Mouse (Mus musculus) liver, embryonic 14.5 days (tissue): ENCODE measurements around the gene Acer2. TPM values are rescaled to one million over a fixed set of nuclear protein-coding genes. Genes with fewer than 3 reads are reported as not detected.

ENCODE experiments used
- ATAC-seq: fragments of 200-750 bp; cut with Nextera tagmentation; 2 replicates; pipeline ENCODE4 v1.8.0; 2017; ENCODE audit warnings: moderate number of reproducible peaks, mild to moderate bottlenecking, moderate library complexity; ENCODE audit not compliant: insufficient read depth
- DNase-seq, 3 experiments: peaks; one replicate each; pipeline ENCODE4 v3.0.0-alpha.2; 2012 to 2013; ENCODE audit warnings: low read depth in 3 of 3, low spot score in 3 of 3
- H3K27ac ChIP-seq: fragments of 300-500 bp; sonication (generic); 2 replicates; pipeline ENCODE4 v1.5.1; 2014; ENCODE audit warnings: moderate library complexity, mild to moderate bottlenecking, control low read depth, inconsistent platforms
- H3K27me3 ChIP-seq: fragments of 300-500 bp; sonication (generic); 2 replicates; pipeline ENCODE4 v1.6.1; 2014; ENCODE audit warnings: mild to moderate bottlenecking, low read length, moderate library complexity; ENCODE audit not compliant: control insufficient read depth, insufficient read depth
- H3K36me3 ChIP-seq: fragments of 300-500 bp; sonication (generic); replicated peaks from 2 replicates; pipeline ENCODE4 v1.6.1; 2014; ENCODE audit warnings: low read depth; ENCODE audit not compliant: control insufficient read depth, insufficient read depth
- H3K4me1 ChIP-seq, 2 experiments: fragments of 200-500 bp in 1 of 2; fragments of 300-500 bp in 1 of 2; sonication (generic) in 1 of 2; replicated peaks; 2 replicates each; pipeline ENCODE4 v1.6.1; 2012 to 2014; ENCODE audit warnings: antibody characterized with exemption in 1 of 2, inconsistent platforms in 1 of 2, low read length in 1 of 2; ENCODE audit not compliant: control insufficient read depth in 2 of 2, insufficient read depth in 2 of 2
- H3K4me2 ChIP-seq: fragments of 300-500 bp; sonication (generic); 2 replicates; pipeline ENCODE4 v1.6.1; 2014; ENCODE audit warnings: low read depth, mild to moderate bottlenecking, control low read depth, moderate library complexity
- H3K4me3 ChIP-seq, 2 experiments: fragments of 200-500 bp in 1 of 2; fragments of 300-500 bp in 1 of 2; sonication (generic) in 1 of 2; 2 replicates each; pipeline ENCODE4 v1.5.1; 2012 to 2014; ENCODE audit warnings: low read depth in 2 of 2, low read length in 2 of 2, mild to moderate bottlenecking in 2 of 2, control low read depth in 1 of 2, inconsistent platforms in 1 of 2, moderate library complexity in 1 of 2; ENCODE audit not compliant: insufficient read depth in 1 of 2
- H3K9ac ChIP-seq: fragments of 300-500 bp; sonication (generic); replicated peaks from 2 replicates; pipeline ENCODE4 v1.6.1; 2014; ENCODE audit warnings: mild to moderate bottlenecking, control low read depth, moderate library complexity
- H3K9me3 ChIP-seq: fragments of 300-500 bp; sonication (generic); 2 replicates; pipeline ENCODE4 v1.6.1; 2016; ENCODE audit warnings: low read length, mixed read lengths; ENCODE audit not compliant: control insufficient read depth
- CTCF ChIP-seq: IDR thresholded peaks from 2 replicates; pipeline ENCODE4 v1.5.1; 2016; ENCODE audit warnings: antibody characterized with exemption, low read depth, control low read depth
- EP300 ChIP-seq: IDR thresholded peaks from 2 replicates; pipeline ENCODE4 v1.6.1; 2016; ENCODE audit warnings: antibody characterized with exemption, low read depth
- WGBS: fragments of 180-500 bp; shearing (Covaris S2); extraction: QIAGEN DNeasy Blood & Tissue Kit; methylation state at CpG from one replicate; pipeline ENCODE4 v1.1.7; 2014; ENCODE audit not compliant: insufficient replicate concordance; 5-methylcytosine and 5-hydroxymethylcytosine counted together
- polyA plus RNA-seq, 2 experiments: library from polyadenylated mRNA; depleted of rRNA in 1 of 2; stranded (reverse) in 1 of 2; unstranded in 1 of 2; fragments of >200 nt; fragmentation: Nextera tagmentation in 1 of 2; extraction: Ambion mirVana in 1 of 2; gene quantifications; 2 replicates each; pipeline versions ENCODE4 v1.2.1 to v1.2.3; 2012 to 2014

Gene Acer2
- polyA plus RNA-seq, 2 experiments: 2.6 to 4.5 TPM

DNA sequence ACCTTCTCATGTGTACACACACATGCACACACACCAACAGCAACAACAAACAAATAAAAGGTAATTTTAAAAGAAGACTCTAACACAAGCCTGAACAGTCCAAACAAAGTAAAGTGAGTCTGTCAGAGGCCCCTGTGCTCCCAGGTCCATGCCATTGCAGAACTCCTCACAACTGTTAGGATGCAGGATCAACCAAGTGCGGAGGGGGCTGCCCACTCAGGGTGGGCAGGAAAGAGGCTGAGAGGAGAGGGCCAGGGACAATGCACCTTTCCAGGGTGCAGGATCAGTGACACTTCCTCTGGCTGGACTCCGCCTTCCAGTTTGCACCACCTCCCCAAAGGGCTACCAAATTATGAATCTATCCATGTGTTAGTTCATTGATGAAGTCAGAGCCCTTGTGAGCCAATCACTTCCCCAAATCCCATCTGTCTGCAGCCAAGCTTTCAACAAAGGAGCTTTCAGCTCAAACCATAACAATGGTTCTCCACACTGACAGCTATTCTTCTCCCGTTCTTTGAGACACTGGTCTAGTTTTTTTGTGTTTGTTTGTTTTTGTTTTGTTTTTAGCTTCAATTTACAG lies 49.4 kb downstream of the Acer2 start:
- TF ChIP-seq CTCF (no peak), EP300 (no peak)
- H3K4me2 ChIP-seq: no peak overlapping the region
- no peak overlapping the region for H3K4me3 ChIP-seq
- WGBS: 62% methylated on average over 3 of the region's 3 CpGs
- ATAC-seq (no peak), DNase-seq (no peak)
- H3K27me3 ChIP-seq: no peaks in the 10 kb centered on the region
- H3K9ac ChIP-seq: no peak overlapping the region
- no peak overlapping the region for H3K27ac ChIP-seq
- H3K36me3 ChIP-seq: no peaks in the 10 kb centered on the region
- H3K4me1 ChIP-seq: no peaks in the 10 kb centered on the region
- H3K9me3 ChIP-seq: no peaks in the 10 kb centered on the region

DNA sequence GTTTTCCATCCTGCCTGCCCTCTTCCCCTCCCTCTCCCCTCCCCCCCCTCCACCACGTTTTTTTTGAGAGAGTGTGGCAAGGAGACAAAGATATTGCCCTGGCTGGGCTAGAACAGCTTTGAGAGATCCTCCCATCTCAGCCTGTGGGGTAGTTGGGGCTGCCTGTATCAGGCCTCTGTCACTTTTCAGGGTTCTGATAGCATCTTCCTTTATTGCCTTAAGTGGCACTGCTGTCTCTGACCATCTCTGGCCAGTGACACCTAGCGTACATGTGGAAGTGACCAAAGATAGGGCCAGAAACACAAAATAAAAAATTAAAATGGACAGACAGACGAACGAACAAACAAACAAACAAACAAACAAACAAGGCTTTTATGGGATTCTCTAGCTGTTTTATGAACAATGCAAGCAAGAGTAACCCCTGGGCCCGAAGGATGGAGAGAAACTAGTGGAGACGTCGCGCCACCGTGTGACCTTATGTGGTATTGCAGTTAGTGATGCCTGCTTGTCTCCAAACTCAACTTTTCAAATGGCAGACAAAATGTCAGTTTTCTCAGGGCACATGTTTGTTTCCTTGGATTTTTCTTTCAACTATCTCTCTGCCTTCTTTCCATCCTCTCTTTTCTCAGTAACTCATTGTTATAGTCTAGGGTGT lies 50.7 kb downstream of the Acer2 start:
- 12% methylated on average over 9 of the region's 9 CpGs for WGBS
- H3K4me1 ChIP-seq: no peaks in the 10 kb centered on the region
- TF ChIP-seq CTCF: peak; percentile 84
- no peak for TF ChIP-seq EP300
- no peak overlapping the region for H3K27ac ChIP-seq
- H3K27me3 ChIP-seq: no peaks in the 10 kb centered on the region
- H3K9ac ChIP-seq: no peak overlapping the region
- H3K36me3 ChIP-seq: no peaks in the 10 kb centered on the region
- DNase-seq (peak in 1 of 3 experiments; percentile 37), ATAC-seq (no peak)
- no peak overlapping the region for H3K4me2 ChIP-seq
- H3K9me3 ChIP-seq: no peaks in the 10 kb centered on the region
- H3K4me3 ChIP-seq: no peak overlapping the region

DNA sequence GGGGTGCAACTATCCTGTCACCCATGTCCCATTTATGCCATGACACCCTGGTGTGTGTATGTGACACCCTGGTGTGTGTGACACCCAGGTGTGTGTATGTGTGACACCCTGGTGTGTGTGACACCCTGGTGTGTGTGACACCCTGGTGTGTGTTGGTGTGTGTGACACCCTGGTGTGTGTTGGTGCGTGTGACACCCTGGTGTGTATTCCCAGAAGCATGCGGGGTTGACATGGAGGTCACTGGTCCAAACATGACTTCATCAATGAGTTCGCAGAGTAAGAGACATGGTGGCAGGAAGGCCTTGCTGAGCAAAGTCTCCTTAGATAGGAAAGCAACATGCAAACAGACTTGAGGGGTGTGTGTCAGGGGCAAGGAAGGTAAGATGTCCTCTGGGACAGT lies 52.8 kb downstream of the Acer2 start:
- no peaks in the 10 kb centered on the region for H3K9me3 ChIP-seq
- H3K4me3 ChIP-seq: no peak overlapping the region
- H3K4me1 ChIP-seq: no peaks in the 10 kb centered on the region
- H3K4me2 ChIP-seq: no peak overlapping the region
- no peak overlapping the region for H3K9ac ChIP-seq
- DNase-seq: no peak
- no peak for ATAC-seq
- no peak overlapping the region for H3K27ac ChIP-seq
- TF ChIP-seq CTCF (no peak), EP300 (no peak)
- no peaks in the 10 kb centered on the region for H3K27me3 ChIP-seq
- WGBS: 58% methylated on average over 3 of the region's 3 CpGs
- no peaks in the 10 kb centered on the region for H3K36me3 ChIP-seq

DNA sequence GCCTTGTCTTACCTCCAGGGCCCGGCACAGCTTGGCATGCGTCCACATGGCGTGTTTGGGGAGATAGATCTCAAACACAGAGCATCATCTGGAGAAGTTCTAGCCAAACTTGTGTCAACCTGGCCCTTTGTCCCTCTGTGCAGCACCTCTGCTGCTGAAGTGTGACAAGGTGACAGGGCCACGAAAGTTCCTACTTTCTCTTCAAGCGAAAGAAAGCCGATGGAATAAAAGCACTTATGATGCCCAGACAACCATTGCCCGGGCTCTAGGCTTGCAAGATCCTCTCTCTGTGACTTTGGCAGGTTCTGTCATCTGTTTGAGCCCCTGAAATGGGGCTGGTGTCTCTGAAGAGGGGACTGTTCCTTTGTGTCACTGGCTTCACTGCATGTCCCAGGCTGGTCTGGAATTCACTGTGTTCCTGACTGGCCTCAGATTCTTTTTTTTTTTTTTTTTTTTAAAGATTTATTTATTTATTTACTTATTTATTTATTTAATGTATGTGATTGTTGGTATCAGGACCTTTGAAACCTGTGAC lies 56.0 kb downstream of the Acer2 start:
- peak overlapping the region; percentile 58 for H3K4me2 ChIP-seq
- WGBS: 72% methylated on average over 7 of the region's 7 CpGs
- TF ChIP-seq CTCF: no peak
- no peaks in the 10 kb centered on the region for H3K9me3 ChIP-seq
- H3K27ac ChIP-seq: no peak overlapping the region
- H3K9ac ChIP-seq: no peak overlapping the region
- peak overlapping the region in 1 of 2 experiments; percentile 38; a peak in 2 of 4 replicates for H3K4me3 ChIP-seq
- ATAC-seq: no peak
- no peaks in the 10 kb centered on the region for H3K27me3 ChIP-seq
- no peaks in the 10 kb centered on the region for H3K36me3 ChIP-seq
- H3K4me1 ChIP-seq: no peaks in the 10 kb centered on the region
- DNase-seq: no peak

DNA sequence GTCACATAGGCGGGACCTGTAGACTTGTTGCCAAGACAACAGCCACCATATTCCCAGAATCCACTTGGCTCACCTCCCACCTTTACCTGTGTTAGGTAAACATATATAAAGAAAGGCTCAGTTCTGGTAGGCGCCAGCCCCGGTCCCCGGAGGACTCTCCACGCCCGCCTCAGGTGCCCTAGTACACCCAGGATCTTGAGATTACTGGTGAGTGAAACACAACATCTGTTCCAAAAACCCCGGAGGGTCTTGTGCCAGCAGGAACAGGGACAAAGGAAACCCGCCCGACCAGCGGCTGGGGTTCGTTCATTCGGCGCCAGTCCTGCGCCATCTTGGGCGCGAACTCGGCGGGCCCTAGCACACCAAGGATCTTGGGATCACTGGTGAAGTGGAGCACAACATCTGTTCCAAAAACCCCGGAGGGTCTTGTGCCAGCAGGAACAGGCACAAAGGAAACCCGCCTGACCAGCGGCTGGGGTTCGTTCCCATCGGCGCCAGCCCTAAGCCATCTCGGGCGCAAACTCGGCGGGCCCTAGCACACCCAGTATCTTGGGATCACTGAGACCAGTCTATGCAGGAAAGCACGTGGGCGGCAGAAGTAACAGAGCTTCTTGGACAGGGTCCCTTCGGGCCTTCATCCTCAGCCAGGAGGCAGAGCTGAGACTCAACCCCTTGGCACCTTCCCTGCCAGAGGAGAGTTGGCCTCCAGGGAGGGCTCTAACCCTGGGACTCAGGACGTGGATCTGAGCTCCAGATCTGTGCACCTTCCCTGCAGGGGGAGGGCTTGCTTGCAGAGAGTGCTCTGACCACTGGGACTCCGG lies 56.6 kb downstream of the Acer2 start:
- WGBS: 14% methylated on average over 33 of the region's 33 CpGs
- Histone ChIP-seq H3K27ac (no peak overlapping the region), H3K27me3 (no peaks in the 10 kb centered on the region), H3K4me2 (peak overlapping the region; percentile 58), H3K36me3 (no peaks in the 10 kb centered on the region), H3K9me3 (no peaks in the 10 kb centered on the region), H3K9ac (peak overlapping the region; percentile 51), H3K4me3 (peak overlapping the region; percentile 38 to 48), H3K4me1 (no peaks in the 10 kb centered on the region)
- peak; percentile 25 for TF ChIP-seq CTCF
- TF ChIP-seq EP300: no peak
- peak; percentile 53; the same call in 1 of the 2 replicates for ATAC-seq
- no peak for DNase-seq
